Mouse (Mus musculus): ENCODE data around the gene Sytl1. TPM values are rescaled to one million over a fixed set of nuclear protein-coding genes. Genes with fewer than 3 reads are reported as not detected.

Gene Sytl1
- polyA plus RNA-seq, 1 experiment from 2014 or later: 2.1 TPM

DNA sequence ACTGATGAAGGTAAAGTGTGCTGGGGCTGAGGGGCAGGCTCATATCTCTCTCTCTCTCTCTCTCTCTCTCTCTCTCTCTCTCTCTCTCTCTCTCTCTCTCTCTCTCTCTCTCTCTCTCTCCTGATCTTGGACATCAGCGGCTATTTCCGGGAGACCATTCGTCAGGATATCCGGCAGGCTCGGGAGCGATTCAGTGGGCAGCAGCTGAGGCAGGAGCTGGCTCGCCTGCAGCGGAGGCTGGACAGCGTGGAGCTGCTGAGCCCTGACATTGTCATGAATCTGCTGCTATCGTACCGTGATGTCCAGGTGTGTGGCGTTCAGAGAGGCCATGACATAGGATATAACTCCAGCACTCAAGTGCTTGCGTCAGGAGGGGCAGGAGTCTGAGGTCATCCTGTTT is 19.4 kb downstream of the Sytl1 start:
- Histone ChIP-seq H3K9ac (no peak overlapping the region), H3K27ac (no peak overlapping the region), H3K4me1 (peaks cover 11% of the 10 kb centered on the region), H3K27me3 (peaks cover 49% of the 10 kb centered on the region), H3K4me3 (no peak overlapping the region), H3K4me2 (0 out of 2 replicates have a peak overlapping the region, but pooled peaks have one; percentile 9), H3K36me3 (no peaks in the 10 kb centered on the region), H3K9me3 (no peaks in the 10 kb centered on the region)
- no peak for ATAC-seq (ENCODE audit: borderline replicate concordance, extremely low read depth, low FRiP score, low TSS enrichment)
- WGBS: 18% methylated on average over 12 of the region's 13 CpGs

DNA sequence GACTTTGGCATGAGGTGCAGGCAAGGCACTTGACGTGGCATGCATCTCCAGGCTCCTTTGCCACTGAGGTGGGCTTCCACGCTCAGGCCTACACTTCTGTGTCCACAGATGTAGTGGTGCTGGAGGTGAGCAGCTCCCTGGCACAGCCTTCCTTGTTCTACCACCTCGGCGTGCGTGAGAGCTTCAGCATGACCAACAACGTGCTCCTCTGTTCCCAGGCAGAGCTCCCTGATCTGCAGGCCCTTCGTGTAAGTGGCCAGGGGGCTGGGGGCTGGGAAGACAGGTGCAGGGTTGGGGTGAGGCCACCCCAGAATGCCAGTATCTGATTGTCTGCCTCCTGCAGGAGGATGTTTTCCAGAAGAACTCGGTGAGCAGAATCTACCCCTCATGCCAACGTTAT is 20.2 kb downstream of the Sytl1 start:
- no peak overlapping the region for H3K4me2 ChIP-seq
- no peaks in the 10 kb centered on the region for H3K36me3 ChIP-seq
- no peak for ATAC-seq (ENCODE audit: borderline replicate concordance, extremely low read depth, low FRiP score, low TSS enrichment)
- H3K9me3 ChIP-seq: no peaks in the 10 kb centered on the region
- no peak overlapping the region for H3K4me3 ChIP-seq
- WGBS: 61% methylated on average over 9 of the region's 9 CpGs
- peaks cover 41% of the 10 kb centered on the region for H3K27me3 ChIP-seq
- no peak overlapping the region for H3K27ac ChIP-seq
- H3K9ac ChIP-seq: no peak overlapping the region
- peaks cover 11% of the 10 kb centered on the region for H3K4me1 ChIP-seq

DNA sequence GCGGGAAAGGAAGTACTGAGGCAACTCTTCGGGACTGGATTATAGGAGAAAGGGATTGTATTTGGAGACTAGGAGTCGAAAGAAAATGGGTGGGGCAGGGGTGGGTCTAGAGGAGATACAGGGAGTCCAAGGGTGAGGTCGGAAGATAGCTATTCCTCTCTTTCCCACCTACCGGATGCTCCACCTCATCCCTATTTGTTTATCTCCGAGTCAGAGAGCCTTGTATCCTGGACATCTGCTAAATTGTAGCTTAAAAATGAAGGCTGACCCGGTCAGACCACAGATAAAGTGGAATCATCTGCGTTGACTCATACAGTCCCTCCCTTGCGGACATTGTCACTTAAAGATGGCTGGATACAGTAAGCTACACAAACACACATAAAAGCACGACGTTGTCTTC is 21.0 kb downstream of the Sytl1 start:
- Histone ChIP-seq H3K9me3 (no peaks in the 10 kb centered on the region), H3K4me2 (peak overlapping the region; percentile 92), H3K9ac (no peak overlapping the region), H3K4me1 (peaks cover 11% of the 10 kb centered on the region), H3K27me3 (peaks cover 33% of the 10 kb centered on the region), H3K4me3 (peak overlapping the region; percentile 53), H3K27ac (no peak overlapping the region), H3K36me3 (no peaks in the 10 kb centered on the region)
- ATAC-seq (ENCODE audit: borderline replicate concordance, extremely low read depth, low FRiP score, low TSS enrichment): no peak
- 19% methylated on average over 11 of the region's 11 CpGs for WGBS

DNA sequence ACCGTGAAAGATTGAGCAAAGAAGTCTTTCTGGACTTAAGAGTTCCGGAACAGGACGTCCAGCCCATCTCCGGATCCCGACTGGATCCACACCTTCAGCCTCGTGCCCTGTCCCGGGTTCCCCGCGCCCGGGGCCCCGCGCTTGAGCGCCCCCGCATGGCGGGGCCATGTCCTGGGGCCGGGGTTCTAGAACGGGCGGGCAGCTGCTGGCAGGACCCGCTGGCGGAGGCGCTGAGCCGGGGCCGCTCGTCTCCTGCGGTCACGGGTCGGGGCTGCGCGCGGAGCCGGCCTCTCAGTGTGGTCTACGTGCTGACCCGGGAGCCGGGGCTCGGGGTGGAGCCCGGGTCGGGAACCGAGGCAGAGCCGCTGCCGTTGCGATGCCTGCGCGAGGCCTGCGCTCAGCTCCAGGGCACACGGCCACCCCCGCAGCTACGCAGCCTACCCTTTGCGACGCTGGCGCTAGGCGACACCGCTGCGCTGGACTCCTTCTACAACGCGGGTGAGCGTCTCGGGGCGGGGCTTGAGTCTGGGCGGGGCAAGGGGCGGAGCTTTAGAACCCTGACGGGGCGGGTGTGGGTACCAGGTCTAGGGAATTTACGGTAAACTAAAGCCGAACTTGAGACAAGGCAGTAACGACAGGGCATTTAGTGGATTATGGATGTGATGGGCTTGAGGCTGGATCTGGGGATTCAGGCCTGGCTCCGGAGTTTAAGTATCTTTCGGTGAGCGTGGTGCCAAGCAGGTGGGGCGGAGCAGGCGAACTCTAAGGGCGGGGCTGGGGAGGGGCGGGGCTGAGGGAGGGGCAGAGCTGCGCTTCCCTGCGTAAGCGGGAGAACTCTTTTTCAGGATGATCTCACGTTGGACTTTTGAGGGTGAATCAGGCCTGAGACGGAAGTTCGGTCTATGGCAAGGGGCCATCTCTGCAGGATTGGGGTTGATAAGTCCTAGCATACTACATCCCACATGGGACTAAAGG is 21.7 kb downstream of the Sytl1 start:
- peak; percentile 92 for ATAC-seq (ENCODE audit: borderline replicate concordance, extremely low read depth, low FRiP score, low TSS enrichment)
- Histone ChIP-seq H3K4me1 (peaks cover 11% of the 10 kb centered on the region), H3K9me3 (no peaks in the 10 kb centered on the region), H3K27me3 (peaks cover 26% of the 10 kb centered on the region; the same call in 1 of the 2 replicates), H3K36me3 (no peaks in the 10 kb centered on the region), H3K9ac (peak overlapping the region; percentile 60), H3K27ac (peak overlapping the region; percentile 79), H3K4me3 (peak overlapping the region; percentile 53), H3K4me2 (peak overlapping the region; percentile 92)
- WGBS: under 1% methylated on average over 77 of the region's 78 CpGs

DNA sequence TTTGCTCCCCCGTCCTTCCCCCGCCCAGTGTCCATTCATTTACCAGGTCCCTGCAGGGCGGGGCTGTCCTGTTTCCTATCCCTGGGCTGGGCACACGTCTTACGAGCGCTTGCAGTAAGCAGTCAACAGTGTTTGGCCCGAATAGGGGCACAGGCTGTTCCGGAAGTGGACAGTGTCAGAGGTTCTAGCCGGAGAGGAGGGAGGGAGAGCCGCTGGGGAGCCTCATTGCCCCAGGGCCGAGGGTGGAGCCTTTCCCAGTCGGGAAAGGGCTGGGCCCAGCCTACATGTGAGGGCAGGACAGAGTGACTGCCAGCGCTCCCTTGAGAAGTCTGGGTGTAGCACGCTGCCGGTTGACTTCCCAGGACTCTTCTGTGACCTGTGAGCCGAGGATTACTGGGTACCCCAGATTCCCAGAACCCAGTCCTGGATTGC is 22.4 kb downstream of the Sytl1 start, which contains the start of gene Map3k6:
Gene Map3k6, plus strand, starts transcription at position 329 of the 432 bp plus-strand sequence.
- Histone ChIP-seq H3K27me3 (peaks cover 19% of the 10 kb centered on the region; the same call in 1 of the 2 replicates), H3K27ac (peak within 1 kb of the TSS; percentile 79), H3K9ac (peak within 1 kb of the TSS; percentile 60), H3K36me3 (no peaks in the 10 kb centered on the region), H3K4me1 (peaks cover 11% of the 10 kb centered on the region), H3K9me3 (no peaks in the 10 kb centered on the region), H3K4me3 (peak within 1 kb of the TSS; percentile 53), H3K4me2 (peak within 1 kb of the TSS; percentile 92)
- whole genome bisulfite sequencing: 4% methylated on average over 16 of the region's 16 CpGs
- peak; percentile 74 for ATAC-seq (ENCODE audit: borderline replicate concordance, extremely low read depth, low FRiP score, low TSS enrichment)

DNA sequence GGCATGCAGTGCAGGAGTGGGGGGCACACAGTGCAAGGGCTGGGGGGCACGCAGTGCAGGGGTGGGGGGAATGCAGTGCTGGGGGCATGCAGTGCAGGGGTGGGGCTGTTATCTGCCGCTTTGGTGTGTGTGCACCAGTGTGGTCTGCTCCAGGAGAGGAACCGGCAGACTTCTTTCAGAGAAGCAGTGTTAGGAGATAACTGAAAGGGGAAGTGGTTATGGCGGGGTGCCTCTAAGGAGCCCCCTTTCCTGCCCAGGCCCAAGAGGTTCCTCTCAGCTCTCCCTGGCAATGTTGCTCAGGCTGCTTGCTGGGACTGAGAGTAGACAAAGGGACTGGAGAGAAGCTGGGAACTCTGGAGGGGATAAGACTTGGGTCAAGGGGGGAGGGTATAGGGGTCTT is 25.0 kb downstream of the Sytl1 start:
- peaks cover 11% of the 10 kb centered on the region for H3K4me1 ChIP-seq
- H3K9me3 ChIP-seq: no peaks in the 10 kb centered on the region
- H3K4me2 ChIP-seq: no peak overlapping the region
- 0 out of 2 replicates have a peak, but pooled peaks cover 8% of the 10 kb centered on the region for H3K27me3 ChIP-seq
- no peak overlapping the region for H3K4me3 ChIP-seq
- no peak overlapping the region for H3K9ac ChIP-seq
- 57% methylated on average over 4 of the region's 4 CpGs for WGBS
- H3K36me3 ChIP-seq: no peaks in the 10 kb centered on the region
- ATAC-seq (ENCODE audit: borderline replicate concordance, extremely low read depth, low FRiP score, low TSS enrichment): no peak
- H3K27ac ChIP-seq: no peak overlapping the region

DNA sequence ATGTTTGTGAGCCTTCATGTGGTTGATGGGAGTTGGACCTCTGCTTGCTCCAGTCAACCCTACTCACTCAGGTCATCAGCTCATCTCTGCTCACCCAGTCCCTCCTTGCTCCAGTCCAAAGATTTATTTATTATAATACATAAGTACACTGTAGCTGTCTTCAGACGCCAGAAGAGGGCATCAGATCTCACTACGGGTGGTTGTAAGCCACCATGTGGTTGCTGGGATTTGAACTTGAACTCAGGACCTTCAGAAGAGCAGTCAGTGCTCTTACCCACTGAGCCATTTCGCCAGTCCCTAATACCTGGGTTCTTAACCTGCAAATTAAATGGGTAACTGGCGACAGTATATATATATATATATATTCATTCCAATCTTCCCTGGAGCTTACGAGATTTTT is 27.5 kb downstream of the Sytl1 start:
- 77% methylated on average over 5 of the region's 5 CpGs for WGBS
- Histone ChIP-seq H3K4me1 (peaks cover 1% of the 10 kb centered on the region), H3K9ac (no peak overlapping the region), H3K9me3 (no peaks in the 10 kb centered on the region), H3K27me3 (no peaks in the 10 kb centered on the region), H3K4me2 (no peak overlapping the region), H3K27ac (no peak overlapping the region), H3K4me3 (no peak overlapping the region), H3K36me3 (no peaks in the 10 kb centered on the region)
- ATAC-seq (ENCODE audit: borderline replicate concordance, extremely low read depth, low FRiP score, low TSS enrichment): no peak

DNA sequence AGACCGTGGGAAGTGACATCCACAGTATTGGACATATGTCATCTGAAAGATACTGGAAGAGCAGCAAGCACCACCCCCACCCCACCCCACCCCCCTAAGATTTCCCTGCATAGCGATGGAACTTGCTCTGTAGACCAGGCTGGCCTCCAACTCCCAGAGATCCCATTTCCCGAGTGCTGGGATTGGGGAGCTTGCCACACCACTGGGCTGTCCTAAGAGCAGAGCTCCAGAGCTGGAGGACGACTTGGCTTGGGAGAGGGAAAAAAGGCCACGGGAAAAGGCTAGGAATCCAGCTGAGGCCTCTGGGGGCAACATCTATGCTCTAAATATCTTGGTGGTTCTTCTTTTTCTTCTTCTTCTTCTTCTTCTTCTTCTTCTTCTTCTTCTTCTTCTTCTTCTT is 28.1 kb downstream of the Sytl1 start:
- Histone ChIP-seq H3K4me1 (no peaks in the 10 kb centered on the region), H3K4me3 (no peak overlapping the region), H3K27ac (no peak overlapping the region), H3K9me3 (no peaks in the 10 kb centered on the region), H3K9ac (no peak overlapping the region), H3K27me3 (no peaks in the 10 kb centered on the region), H3K4me2 (no peak overlapping the region), H3K36me3 (no peaks in the 10 kb centered on the region)
- no peak for ATAC-seq (ENCODE audit: borderline replicate concordance, extremely low read depth, low FRiP score, low TSS enrichment)
- 52% methylated on average over 5 of the region's 5 CpGs for WGBS

DNA sequence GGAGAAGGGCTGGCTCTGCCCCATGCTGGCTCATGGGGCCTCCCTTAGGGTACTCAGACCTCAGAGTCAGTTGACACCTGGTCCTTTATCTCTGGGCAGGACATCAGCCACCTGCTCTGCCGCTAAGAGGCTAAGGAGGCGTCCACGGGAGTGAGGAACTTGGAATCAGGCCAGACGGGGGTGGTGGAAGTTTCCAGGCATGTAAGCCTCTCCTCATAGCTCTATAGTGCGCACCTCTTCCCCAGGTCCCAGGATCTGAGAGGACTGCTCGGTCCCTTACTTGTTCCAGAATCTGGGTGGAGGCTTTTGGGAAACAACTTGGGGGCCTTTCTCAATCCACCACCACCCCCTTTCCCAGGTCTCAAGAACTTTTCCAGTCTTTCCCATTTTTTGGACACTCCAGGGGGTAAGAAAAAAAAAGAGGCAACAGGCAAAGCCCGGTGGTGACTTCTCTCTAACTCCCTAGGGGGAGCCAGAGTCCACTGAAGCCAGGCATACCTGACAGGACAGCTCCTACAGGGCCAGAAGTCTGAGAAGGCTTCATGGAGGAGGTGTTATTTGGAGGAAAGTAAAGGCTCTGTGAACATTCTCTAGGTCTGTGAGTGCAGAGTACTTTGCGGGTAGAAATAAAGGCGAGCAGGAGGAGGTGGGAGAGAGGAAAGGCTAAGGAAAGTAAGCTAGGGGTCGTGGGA is 29.5 kb downstream of the Sytl1 start:
- no peaks in the 10 kb centered on the region for H3K36me3 ChIP-seq
- no peak overlapping the region for H3K4me2 ChIP-seq
- no peak overlapping the region for H3K27ac ChIP-seq
- no peaks in the 10 kb centered on the region for H3K4me1 ChIP-seq
- H3K4me3 ChIP-seq: no peak overlapping the region
- no peaks in the 10 kb centered on the region for H3K9me3 ChIP-seq
- H3K27me3 ChIP-seq: no peaks in the 10 kb centered on the region
- WGBS: 27% methylated on average over 10 of the region's 10 CpGs
- no peak overlapping the region for H3K9ac ChIP-seq
- ATAC-seq (ENCODE audit: borderline replicate concordance, extremely low read depth, low FRiP score, low TSS enrichment): no peak

DNA sequence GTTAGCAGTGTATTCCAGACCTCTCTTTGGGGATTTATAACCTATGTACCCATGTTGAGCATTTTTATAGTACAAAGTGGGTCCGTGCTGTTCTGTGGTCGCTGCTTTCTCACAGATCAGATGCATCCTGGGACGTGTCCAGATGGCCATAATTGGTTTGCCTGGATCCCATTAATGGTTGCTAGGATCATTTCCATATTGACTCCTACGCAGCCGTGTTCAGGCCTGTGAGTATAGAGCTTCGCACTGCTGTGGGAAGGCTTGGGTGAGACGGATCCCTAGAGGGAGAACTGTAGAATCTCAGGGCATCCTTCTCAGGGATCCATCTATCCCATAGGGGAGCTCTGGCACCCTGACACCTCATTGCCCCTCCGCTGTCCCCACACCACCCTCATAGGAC is 33.3 kb downstream of the Sytl1 start:
- Histone ChIP-seq H3K36me3 (no peaks in the 10 kb centered on the region), H3K9me3 (no peaks in the 10 kb centered on the region), H3K9ac (no peak overlapping the region), H3K4me3 (no peak overlapping the region), H3K4me1 (no peaks in the 10 kb centered on the region), H3K4me2 (no peak overlapping the region), H3K27ac (no peak overlapping the region), H3K27me3 (no peaks in the 10 kb centered on the region)
- ATAC-seq (ENCODE audit: borderline replicate concordance, extremely low read depth, low FRiP score, low TSS enrichment): no peak
- 80% methylated on average over 8 of the region's 8 CpGs for WGBS

DNA sequence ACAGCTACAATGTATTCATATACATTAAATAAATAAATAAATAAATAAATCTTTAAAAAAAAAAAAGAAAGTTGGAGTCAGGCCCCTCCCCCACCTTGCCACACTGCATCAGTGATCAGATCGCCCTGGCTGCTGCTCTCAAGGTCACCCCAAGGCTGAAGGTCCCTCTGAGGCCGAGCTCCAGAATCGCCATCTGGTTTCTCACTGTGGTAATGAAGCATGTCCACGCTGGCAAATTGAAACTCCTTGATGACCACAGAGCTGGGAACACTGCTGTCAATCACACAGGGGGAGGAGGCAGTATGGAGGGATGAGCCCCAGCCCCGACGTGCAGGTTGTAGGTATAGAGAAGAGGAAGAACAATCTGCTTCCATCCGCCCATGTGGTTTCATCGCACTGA is 35.3 kb downstream of the Sytl1 start:
- no peaks in the 10 kb centered on the region for H3K9me3 ChIP-seq
- no peak for ATAC-seq (ENCODE audit: borderline replicate concordance, extremely low read depth, low FRiP score, low TSS enrichment)
- H3K36me3 ChIP-seq: no peaks in the 10 kb centered on the region
- WGBS: 73% methylated on average over 8 of the region's 8 CpGs
- no peak overlapping the region for H3K9ac ChIP-seq
- H3K4me2 ChIP-seq: no peak overlapping the region
- no peaks in the 10 kb centered on the region for H3K27me3 ChIP-seq
- H3K27ac ChIP-seq: no peak overlapping the region
- peaks cover 8% of the 10 kb centered on the region; the same call in 1 of the 2 replicates for H3K4me1 ChIP-seq
- H3K4me3 ChIP-seq: no peak overlapping the region

DNA sequence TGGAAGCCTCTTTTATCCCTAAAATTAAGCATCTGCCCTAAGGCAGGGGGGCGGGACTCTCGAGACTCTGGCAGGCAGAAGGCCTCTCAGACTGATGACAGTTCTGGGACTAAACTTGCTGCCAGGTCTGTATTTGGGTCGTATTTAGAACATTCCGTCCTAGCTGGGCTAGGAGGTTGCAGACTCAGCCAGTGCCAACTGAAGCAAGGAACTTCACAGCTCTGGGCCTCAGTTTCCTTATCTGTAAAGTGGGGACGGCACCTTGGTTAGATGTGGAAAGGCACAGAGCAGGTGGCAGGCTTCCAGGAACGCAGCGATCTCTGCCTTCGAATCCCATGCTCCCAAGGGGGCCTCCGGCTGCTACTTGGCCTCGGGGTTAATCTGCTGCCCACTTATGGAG is 36.8 kb downstream of the Sytl1 start:
- H3K4me2 ChIP-seq: no peak overlapping the region
- H3K4me3 ChIP-seq: no peak overlapping the region
- ATAC-seq (ENCODE audit: borderline replicate concordance, extremely low read depth, low FRiP score, low TSS enrichment): no peak
- H3K36me3 ChIP-seq: no peaks in the 10 kb centered on the region
- no peak overlapping the region for H3K27ac ChIP-seq
- 63% methylated on average over 10 of the region's 10 CpGs for WGBS
- no peak overlapping the region for H3K9ac ChIP-seq
- H3K27me3 ChIP-seq: peaks cover 9% of the 10 kb centered on the region; the same call in 1 of the 2 replicates
- peaks cover 8% of the 10 kb centered on the region; the same call in 1 of the 2 replicates for H3K4me1 ChIP-seq
- no peaks in the 10 kb centered on the region for H3K9me3 ChIP-seq
